Mouse (Mus musculus) brain, embryonic 14.5 days (tissue): ENCODE data around the gene Gm9821.

Experiments used
- CTCF ChIP-seq: fragments of 200-500 bp; IDR thresholded peaks from 2 replicates; pipeline ENCODE4 v1.5.1; 2012; ENCODE audit warnings: inconsistent platforms, mild to moderate bottlenecking, moderate library complexity, borderline replicate concordance; ENCODE audit not compliant: insufficient read depth, insufficient read length; ENCODE audit errors: extremely low read depth
- POLR2A ChIP-seq: fragments of 200-500 bp; IDR thresholded peaks from 2 replicates; pipeline ENCODE4 v1.6.1; 2012; ENCODE audit warnings: mild to moderate bottlenecking, inconsistent platforms, borderline replicate concordance; ENCODE audit not compliant: poor library complexity, insufficient read depth, insufficient read length, severe bottlenecking; ENCODE audit errors: extremely low read depth

- TF ChIP-seq POLR2A (no peak), CTCF (no peak)
Measured at GRCm38 (mm10) chr2:91929455-91929854, 16.0 kb upstream of the Gm9821 start.
